Mouse (Mus musculus) hindbrain, embryonic 10.5 days (tissue): ENCODE results near the gene Gm37596. TPM values are rescaled to one million over a fixed set of nuclear protein-coding genes. Genes with fewer than 3 reads are reported as not detected.
"Not testable (repeated sequence)": the region's sequence is repeated elsewhere in the genome, so short reads cannot be mapped to it uniquely, and the experiment has no call there.

Experiments used
- DNase-seq: peaks from one replicate; pipeline ENCODE4 v3.0.0-alpha.2; 2017; ENCODE audit warnings: low spot score
- H3K27ac ChIP-seq: fragments of 300-500 bp; sonication (generic); 2 replicates; pipeline ENCODE4 v1.5.1; 2016; ENCODE audit warnings: mild to moderate bottlenecking, moderate library complexity
- H3K27me3 ChIP-seq: fragments of 300-500 bp; sonication (generic); 2 replicates; pipeline ENCODE4 v1.6.1; 2016; ENCODE audit warnings: mild to moderate bottlenecking; ENCODE audit not compliant: poor library complexity, insufficient read depth, severe bottlenecking
- H3K36me3 ChIP-seq: fragments of 300-500 bp; sonication (generic); 2 replicates; pipeline ENCODE4 v1.6.1; 2016; ENCODE audit warnings: mild to moderate bottlenecking, moderate library complexity
- H3K4me1 ChIP-seq: fragments of 300-500 bp; sonication (generic); replicated peaks from 2 replicates; pipeline ENCODE4 v1.6.1; 2016; ENCODE audit warnings: mild to moderate bottlenecking
- H3K4me3 ChIP-seq: fragments of 300-500 bp; sonication (generic); 2 replicates; pipeline ENCODE4 v1.5.1; 2016; ENCODE audit warnings: mild to moderate bottlenecking, moderate library complexity
- H3K9me3 ChIP-seq: fragments of 300-500 bp; sonication (generic); 2 replicates; pipeline ENCODE4 v1.6.1; 2016; ENCODE audit warnings: mild to moderate bottlenecking, moderate library complexity
- WGBS: fragments of 180-500 bp; shearing (Covaris S2); methylation state at CpG from one replicate; pipeline ENCODE4 v1.1.7; 2016; 5-methylcytosine and 5-hydroxymethylcytosine counted together
- polyA plus RNA-seq: library from polyadenylated mRNA; unstranded; fragments of >200 nt; fragmentation: Nextera tagmentation; extraction: Ambion mirVana; gene quantifications from 2 replicates; pipeline ENCODE4 v1.2.1, GENCODE M21; 2016

Gene Gm37596
- not detected in 2 replicates for polyA plus RNA-seq

- DNase-seq, H3K9me3 ChIP-seq, H3K27ac ChIP-seq, H3K27me3 ChIP-seq, H3K4me1 ChIP-seq, H3K36me3 ChIP-seq, H3K4me3 ChIP-seq: not testable (repeated sequence)
- 70% methylated on average over 1 of the region's 2 CpGs for WGBS
Observed at GRCm38 (mm10) chr3:93692970-93693369, at the start of gene Gm37596. Gm37596 (minus strand) TSS chr3:93693070.

DNA sequence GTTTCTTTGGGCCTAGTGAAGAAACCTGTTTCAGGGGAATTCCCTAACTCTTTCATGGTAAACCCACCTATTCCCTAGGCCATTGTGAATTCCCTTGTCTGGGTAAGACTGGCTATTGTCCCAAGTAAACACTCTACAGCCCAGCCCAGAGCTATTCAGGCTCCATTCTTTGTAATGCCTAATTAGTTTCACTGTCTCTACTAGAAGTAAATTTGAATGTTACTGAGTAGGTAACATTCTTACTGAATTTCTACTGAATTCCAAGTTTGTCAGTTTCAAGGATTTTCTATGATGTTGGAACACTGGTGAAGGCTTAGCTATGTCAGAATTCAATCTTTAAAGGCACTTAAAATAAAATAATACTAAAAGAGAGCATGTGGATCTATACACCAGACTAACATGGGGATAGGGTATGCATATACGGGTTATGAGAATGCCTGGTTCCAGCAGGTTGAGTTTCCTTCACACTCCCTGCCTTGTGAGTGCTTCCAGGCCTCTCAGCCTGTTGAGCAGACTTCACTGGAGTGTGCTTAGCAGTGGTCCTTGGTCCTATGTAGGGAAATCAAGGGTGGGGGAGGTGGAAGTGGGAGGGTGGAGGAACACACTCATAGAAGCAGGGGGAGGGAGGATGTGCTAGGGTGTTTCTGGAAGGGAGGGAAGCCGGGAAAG is 16.2 kb upstream of the Gm37596 start:
- 85% methylated on average over 2 of the region's 2 CpGs for WGBS

DNA sequence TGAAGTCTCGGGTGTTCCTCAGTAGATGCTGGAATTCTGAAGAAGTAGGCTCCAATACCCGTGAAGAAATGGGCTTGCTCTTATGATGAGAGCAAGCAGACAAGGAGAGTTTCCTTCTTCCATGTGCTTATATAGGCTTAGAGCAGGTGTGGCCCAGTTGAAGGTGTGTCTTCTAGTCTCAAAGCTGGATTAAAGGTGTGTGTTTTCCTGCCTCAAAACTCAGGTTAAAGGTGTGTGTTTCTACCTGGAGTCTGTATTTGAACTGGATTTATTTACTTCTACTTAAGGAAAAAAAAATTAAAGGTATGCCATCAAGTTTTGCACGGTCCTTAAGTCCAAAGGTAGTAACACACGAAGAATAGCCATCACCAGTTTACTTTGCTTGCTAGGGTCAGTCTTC is 16.7 kb downstream of the Gm37596 start, which contains the start of gene Tdpoz1:
TSS of gene Tdpoz1 (minus strand) at position 101 of the 400 bp plus-strand sequence.
- H3K27ac ChIP-seq, H3K27me3 ChIP-seq, H3K4me1 ChIP-seq, H3K4me3 ChIP-seq, H3K9me3 ChIP-seq, DNase-seq, H3K36me3 ChIP-seq: not testable (repeated sequence)
- WGBS, result 85% methylated on average over 3 of the region's 4 CpGs

More for the DNA sequence above, 16.2 kb upstream of the Gm37596 start:
- H3K4me1 ChIP-seq, H3K27me3 ChIP-seq, H3K36me3 ChIP-seq, H3K9me3 ChIP-seq, H3K27ac ChIP-seq, H3K4me3 ChIP-seq, DNase-seq: not testable (repeated sequence)

DNA sequence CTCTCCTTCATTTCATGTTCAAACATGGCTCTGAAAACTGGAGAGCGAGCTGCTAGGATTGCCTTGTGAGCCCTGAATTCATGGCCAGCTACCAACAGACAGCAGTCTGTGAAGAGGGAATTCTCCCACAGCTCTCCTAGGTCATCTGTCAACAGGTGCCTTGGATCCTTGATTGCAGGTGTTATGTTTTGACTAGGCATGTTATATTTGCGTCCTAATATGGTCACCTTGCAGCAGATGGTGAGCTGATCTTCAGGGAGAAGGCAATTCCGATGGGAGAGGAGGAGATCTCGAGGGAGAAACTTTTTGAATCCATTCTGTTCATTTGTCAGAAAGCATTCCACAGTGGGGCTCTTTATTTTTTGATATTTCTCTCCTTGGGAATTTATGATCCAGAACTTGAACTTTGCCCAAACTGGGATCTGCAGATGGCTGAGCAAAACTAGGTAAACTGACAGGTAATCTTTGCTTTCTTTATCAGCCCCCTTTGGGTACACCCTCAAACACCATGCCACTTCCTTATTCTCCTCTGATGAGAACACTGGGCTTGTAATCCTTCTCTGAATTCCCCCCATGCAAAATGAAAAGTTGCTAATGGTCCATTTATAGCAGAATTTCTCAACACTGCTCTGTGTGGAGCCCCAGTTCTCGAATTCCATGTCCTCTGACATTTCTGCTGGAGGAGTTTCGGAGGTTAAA is 21.9 kb downstream of the Gm37596 start:
- H3K27me3 ChIP-seq, H3K36me3 ChIP-seq, DNase-seq, H3K4me3 ChIP-seq, H3K4me1 ChIP-seq, H3K27ac ChIP-seq, H3K9me3 ChIP-seq: not testable (repeated sequence)
- WGBS, result 78% methylated on average over 5 of the region's 6 CpGs

GRCm38 (mm10) chr3:93654260-93654659 is 38.6 kb downstream of the Gm37596 start:
- no peak overlapping the region for H3K27ac ChIP-seq
- no peak overlapping the region for H3K4me3 ChIP-seq
- no peak for DNase-seq
- H3K36me3 ChIP-seq, result no peaks in the 10 kb centered on the region
- no peaks in the 10 kb centered on the region for H3K4me1 ChIP-seq
- WGBS, result 76% methylated on average over 1 of the region's 1 CpGs
- H3K9me3 ChIP-seq, result no peaks in the 10 kb centered on the region
- no peaks in the 10 kb centered on the region for H3K27me3 ChIP-seq

- no peak within 1 kb of the TSS for H3K27ac ChIP-seq
- WGBS, result 81% methylated on average over 3 of the region's 3 CpGs
- no peaks in the 10 kb centered on the region for H3K27me3 ChIP-seq
- H3K4me3 ChIP-seq, result no peak within 1 kb of the TSS
- H3K4me1 ChIP-seq, result no peaks in the 10 kb centered on the region
- H3K9me3 ChIP-seq, result no peaks in the 10 kb centered on the region
- H3K36me3 ChIP-seq, result no peaks in the 10 kb centered on the region
- no peak for DNase-seq
Observed at GRCm38 (mm10) chr3:93652586-93652985, 40.3 kb downstream of the Gm37596 start, which contains the start of gene Tdpoz2. Tdpoz2 (minus strand) TSS chr3:93652686.

Other genes starting within 250 kb of the Gm37596 start
- gene Tchhl1, start 224.3 kb downstream of the Gm37596 start, polyA plus RNA-seq, result not detected in 2 replicates
- 327 and 404 TPM in 2 replicates for gene S100a11, start 172.6 kb downstream of the Gm37596 start, polyA plus RNA-seq
- gene S100a10, start 138.0 kb downstream of the Gm37596 start, polyA plus RNA-seq, result 160 and 200 TPM in 2 replicates
- not detected in 2 replicates for gene Tdpoz2, start 40.4 kb downstream of the Gm37596 start, polyA plus RNA-seq
- not detected in 2 replicates for gene Tdpoz1, start 16.8 kb downstream of the Gm37596 start, polyA plus RNA-seq
- gene Gm5773, start 79.9 kb upstream of the Gm37596 start, polyA plus RNA-seq, result not detected in 2 replicates
- gene Tdpoz4, start 103.3 kb upstream of the Gm37596 start, polyA plus RNA-seq, result not detected in 2 replicates
- gene Tdpoz3, start 132.9 kb upstream of the Gm37596 start, polyA plus RNA-seq, result not detected in 2 replicates